Mouse (Mus musculus) cerebellum, adult 11 months (tissue): ENCODE results near the gene Acin1.
A peak's percentile ranks its signal among the peaks of the same experiment; 100 is the strongest.

Experiments used
- DNase-seq: peaks from one replicate; pipeline ENCODE4 v3.0.0; 2022

Acin1 gene

GRCm38 (mm10) chr14:54686522-54687143 lies at the start of gene Acin1:
TSS of gene Acin1 (minus strand) at chr14:54686931.
- DNase-seq = peak; percentile 100

DNA sequence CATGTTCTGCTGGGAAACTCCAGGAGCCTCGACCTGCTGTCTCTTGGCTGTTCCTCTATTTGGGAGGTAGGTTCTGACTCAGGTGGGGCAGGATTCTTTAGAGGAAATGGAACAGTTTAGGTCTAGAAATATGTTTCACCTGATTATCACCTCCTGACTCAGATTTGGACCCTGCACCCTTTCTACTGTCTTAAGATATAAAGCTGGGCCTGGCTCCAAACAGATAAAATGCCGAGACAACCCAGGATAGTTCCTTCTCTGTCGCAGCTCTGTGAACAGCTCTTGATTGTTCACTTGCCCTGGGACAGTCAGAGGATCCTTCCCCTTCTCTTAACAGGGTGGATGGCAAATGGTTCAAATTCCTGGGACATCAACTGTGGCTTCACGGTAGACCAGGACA lies 48.5 kb upstream of the Acin1 start:
- DNase-seq = no peak

- no peak for DNase-seq
Observed at GRCm38 (mm10) chr14:54734004-54734403, 47.3 kb upstream of the Acin1 start.

DNA sequence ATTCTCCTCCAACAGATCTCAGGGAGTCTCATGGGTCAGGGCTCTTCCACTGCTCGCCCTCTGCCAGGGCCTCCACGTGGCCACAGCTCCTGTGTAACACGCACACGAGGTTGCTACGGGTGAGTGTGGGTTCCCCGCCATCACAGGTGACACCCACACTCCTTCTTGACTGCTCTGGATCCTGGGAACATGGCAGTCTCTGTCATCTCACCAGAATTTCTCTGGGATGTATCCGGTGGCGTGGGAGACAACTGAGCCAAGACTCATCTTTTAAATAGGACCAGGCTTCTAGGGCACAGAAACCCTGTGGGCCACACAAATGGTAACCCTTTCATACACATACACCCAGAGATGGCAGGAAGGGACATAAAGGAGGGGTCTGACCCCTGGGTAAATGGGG lies 45.5 kb upstream of the Acin1 start:
- no peak for DNase-seq

DNA sequence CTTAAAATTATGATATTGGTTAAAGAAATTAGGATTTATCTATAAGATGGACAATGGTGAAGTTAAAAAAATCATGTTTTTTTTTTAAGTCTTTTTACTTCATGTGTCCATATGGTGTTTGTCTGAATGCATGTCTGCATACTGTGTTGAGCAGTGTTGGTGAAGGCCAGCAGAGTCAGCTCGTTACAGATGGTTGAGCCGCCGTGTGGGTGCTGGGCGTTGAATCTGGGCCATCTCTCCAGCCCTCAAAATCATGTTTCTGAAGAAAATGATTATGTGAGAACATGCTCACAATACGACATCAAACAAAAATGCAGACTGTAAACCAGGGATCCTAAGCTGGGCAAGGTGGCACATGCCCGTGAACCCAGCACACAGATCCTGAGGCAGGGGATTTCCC lies 43.6 kb upstream of the Acin1 start:
- no peak for DNase-seq

DNA sequence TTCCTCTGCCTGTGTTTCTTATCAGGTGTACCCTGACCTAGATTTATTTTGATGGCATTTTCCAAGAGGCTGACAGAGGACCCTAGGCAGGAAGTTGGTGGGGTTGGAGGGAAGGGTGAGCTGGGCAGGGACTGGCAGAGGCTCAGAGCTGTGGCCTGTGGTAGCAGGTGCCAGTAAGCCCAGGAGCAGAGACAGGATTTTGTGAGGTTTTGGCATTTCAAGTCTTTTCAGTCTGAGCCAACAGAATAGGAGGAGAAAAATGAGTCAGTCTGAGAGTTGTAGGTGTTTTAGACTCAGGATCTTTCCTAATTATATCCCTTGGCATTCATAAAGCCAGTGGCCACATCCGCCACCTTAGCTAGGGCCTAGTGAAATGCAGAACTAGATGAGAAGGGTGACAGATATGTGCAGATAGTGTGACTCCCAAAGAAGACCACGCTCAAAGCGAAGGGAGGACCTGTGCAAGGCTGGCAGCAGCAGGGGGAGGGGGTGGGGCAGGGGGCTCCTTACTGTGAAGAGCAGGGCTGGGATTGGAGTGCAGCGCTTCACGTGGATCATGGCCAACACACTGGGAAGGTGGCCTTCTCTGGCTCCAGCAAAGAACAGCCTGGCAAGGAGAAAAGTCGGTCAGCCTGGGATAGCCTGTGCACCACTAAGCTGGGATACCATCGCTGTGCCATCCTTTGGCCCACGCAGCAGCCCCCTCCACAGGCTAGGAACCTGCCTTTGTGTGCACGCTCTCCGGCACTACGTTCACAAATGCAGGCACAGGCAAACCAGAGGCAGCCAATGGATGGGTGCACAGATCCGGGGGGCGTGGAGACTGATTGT lies 42.3 kb upstream of the Acin1 start:
- no peak for DNase-seq

GRCm38 (mm10) chr14:54727565-54727964 lies 40.8 kb upstream of the Acin1 start:
- DNase-seq = no peak

- DNase-seq = no peak
Observed at GRCm38 (mm10) chr14:54724049-54724448, 37.3 kb upstream of the Acin1 start.

DNA sequence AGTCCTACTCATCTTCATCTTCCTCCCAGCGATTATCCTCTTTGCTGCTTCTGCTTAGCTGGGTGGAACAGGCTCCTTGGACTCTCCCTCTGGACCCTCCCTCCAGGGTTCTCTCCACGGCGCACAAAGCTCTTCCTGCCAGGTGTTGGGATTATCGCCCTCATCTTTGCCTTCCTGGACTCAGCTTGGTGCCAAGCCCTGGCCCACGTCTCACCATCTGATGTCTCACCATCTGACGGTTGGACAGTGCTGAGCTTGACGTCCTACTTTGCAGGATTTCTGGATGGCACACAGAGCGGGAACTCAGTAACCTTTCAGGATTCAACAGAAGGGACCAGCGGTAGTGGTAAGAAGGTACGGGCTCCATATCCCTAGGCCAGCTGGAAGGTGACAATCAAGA lies 35.0 kb upstream of the Acin1 start:
- DNase-seq = peak; percentile 51

DNA sequence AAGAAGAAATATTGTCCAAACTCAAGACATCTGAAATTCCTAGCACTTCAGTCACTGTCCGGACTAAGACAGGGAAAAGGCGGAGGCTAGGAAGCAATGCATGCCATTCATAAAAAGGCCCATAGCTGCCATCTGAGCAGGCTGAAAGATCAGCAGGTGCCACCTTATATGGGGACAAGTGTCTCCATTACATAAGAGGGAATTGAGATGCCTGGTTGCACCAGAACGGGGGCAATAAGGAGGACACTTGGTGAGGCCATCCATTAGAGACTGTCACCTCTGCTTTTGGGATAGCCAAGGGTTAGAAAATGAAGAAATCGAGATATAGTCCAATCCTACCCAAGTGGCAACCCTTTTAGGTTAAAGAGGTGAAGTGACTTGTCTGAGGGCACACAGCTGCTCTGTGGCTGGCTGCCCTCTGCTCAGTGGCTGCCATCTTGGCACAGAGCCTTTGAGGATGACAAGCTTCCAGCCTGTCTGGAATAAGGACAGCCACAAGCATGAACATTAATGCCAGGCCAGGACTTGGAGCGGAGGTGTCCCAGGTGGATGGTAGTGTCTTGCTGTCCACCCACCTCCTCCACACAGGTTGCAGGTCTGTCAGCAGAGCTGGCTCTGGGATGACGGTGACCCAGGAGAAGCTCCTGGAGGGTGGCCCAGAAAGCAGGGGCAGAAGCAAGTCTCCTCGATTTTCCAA lies 34.1 kb upstream of the Acin1 start:
- peak; percentile 63 for DNase-seq

DNA sequence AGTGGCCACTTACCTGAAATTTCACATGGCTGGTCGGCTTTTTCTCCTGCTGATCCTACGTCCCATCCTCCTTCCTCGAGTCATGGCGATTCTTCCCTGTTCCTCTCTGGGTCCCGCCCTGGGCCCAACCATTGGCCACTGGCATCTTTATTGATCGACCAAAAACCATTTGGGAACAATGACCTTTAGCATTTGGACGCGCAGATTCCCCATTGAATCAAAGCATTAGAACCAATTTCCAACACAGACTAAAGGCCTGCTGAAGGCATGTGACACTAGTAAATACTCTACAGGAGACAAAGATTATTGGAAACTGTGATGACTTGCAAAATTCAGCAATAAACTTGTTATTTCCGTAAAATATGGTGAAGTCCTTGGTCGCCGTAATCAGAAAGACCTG lies 33.3 kb upstream of the Acin1 start:
- DNase-seq = no peak

DNA sequence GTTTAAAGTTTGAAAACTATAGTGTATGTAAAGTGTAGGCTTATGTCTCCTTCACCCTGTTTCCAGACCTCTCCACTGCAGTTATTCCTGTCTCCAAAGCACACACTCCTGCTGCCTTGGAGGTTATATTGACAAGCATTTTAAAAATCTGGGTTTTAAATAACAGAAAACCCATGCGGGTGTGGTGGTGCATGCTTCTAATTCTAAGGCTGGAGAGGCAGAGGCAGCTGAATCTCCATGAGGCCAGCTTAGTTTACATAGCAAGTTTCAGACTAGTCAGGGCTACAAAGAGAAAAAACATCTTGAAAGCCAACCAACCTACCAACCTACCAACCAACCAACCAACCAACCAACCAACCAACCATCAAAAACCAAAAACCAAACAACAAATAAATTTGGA lies 28.7 kb upstream of the Acin1 start:
- no peak for DNase-seq

DNA sequence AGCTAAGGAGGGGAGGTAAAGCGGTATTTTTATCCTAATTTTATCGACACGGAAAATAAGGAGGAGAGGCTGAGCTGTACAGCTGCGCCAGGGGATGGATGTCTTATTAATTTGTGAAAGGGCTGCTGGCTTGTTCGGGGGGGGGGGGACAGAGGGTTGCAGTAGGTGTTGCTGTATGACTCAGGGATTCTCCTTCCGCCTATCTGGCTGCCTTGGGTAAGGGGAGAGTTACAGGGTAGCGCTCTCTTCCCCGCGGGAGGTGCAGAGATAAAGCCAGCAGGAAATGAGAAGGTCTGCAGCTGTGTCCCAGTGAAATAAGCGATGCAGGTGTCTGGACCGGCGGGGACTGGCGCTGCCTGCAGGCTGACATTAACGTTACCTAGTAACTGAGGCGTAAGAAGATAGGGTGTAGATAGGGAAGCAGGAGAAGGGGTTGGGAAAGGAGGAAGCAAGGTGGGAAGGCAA lies 27.9 kb upstream of the Acin1 start:
- DNase-seq = no peak

DNA sequence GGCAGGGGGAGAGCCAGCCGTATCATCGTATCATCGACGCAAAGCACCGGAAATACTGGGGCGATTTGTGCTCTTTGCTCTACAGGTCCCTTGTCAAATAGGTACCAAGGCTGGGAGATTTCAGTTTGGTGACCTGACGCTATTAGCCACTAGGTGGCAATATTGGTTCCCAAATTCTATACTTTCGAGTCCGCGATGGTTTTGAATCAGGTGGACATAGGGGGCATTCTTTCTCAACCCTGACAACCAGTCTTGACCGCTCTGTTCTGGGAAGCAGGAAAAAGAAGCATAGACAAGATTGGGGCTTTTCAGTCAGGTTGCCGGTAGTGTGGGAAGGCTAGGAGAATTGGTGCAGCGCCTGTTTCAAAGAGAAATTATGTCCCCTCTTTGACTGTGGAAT lies 27.4 kb upstream of the Acin1 start:
- DNase-seq = peak; percentile 77

DNA sequence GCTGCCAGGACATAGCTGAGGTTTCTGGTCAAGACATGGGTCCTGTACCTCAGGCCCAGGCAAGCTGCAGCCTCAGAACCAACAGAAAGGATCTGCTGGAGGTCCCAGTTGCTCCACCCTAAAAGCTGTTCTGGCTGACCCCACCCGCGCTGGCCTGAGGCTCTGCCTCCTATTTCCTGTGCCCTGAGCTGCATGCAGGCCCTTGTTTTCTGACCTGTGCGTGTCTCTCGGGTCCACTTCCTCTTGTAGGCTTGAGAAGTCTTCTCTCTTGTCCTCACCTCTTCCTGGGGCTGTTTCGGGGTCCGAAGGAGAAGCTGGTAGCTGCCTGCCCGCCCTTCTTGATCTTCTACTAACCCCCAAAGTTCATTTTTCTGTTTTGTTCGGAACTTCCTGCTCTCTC lies 26.1 kb upstream of the Acin1 start:
- DNase-seq = no peak

GRCm38 (mm10) chr14:54712074-54712473 lies 25.3 kb upstream of the Acin1 start, which contains the start of gene Cebpe:
TSS of gene Cebpe (minus strand) at chr14:54712174.
- no peak for DNase-seq

GRCm38 (mm10) chr14:54709054-54709453 lies 22.3 kb upstream of the Acin1 start:
- no peak for DNase-seq

- no peak for DNase-seq
Observed at GRCm38 (mm10) chr14:54706589-54707320, 20.0 kb upstream of the Acin1 start.

DNA sequence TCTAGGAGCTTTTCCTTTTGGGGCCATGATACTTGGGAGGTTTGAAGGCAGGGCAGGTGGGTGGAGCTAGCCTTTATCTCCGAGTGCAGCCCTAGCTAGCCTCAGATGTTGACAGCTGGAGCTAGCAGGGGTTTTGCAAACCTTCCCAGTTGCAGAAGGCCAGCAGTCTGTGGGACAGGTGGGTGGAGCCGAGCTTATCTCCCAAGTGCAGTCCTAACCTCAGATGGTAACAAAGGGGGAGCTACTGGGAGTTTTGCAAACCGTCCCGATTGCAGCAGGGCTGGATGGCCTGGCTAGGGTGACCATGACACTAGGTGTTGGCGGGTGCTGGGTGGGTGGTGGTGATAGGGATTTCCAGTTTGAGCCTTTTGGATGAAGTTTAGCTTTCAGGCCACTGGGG lies 19.1 kb upstream of the Acin1 start:
- no peak for DNase-seq

GRCm38 (mm10) chr14:54703207-54703606 lies 16.5 kb upstream of the Acin1 start:
- DNase-seq = no peak

DNA sequence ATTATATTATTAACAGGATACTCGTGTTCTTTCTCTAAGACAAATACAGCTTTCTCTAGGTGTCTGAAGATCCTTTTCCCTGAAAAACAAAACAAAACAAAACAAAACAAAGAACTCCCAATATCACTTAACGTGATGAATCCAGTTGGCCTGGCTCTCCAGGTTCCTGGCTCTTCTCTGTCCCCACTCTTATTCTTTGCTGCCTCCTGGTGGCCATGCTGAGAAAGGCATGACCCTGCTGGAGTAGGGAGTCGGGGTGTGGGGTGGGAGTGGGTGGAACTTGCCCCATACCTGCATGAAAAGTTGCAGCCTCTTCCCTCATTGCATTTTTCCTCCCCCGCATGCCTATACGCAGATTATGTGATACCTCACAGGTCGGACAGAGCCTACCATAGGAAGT lies 14.6 kb upstream of the Acin1 start:
- DNase-seq = peak; percentile 66

DNA sequence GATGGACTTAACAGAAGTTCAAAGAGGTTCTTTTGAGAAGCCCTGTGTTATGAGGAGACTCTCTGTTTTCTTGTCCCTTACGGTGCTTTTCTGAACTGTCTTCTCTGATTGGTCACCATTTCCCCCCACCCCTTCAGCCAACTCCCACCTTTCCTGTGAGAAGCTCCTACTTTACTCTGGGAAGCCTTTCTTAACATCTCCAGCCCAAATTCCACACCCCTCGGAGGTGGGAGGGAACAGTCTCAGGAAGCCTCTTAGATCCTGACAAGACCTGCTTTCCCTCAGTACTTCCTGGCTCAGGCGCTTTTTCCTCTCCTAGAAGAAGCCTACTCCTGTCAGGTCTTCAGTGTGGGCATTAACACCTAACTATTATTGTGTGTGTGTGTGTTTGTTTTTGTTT lies 12.9 kb upstream of the Acin1 start:
- no peak for DNase-seq

DNA sequence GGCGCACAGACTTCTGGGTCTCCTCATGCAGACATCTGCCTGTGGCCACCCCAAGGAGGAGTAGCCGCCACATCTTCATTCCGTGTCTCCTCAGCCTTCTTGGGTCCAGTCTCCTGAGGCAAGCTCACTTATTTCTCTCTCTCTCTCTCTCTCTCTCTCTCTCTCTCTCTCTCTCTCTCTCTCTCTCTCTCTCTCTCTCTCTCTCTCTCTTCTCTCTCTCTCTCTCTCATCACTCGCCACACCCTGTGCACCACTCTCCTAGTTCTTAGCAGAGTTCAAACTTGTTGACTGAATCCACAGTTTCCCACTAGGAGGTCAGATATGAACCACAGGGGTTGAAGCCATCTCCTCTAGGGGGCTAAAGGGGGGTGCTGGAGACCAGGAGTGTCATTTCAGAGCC lies 12.0 kb upstream of the Acin1 start, which contains the start of gene Gm29776:
TSS of gene Gm29776 (minus strand) at position 101 of the 400 bp plus-strand sequence.
- no peak for DNase-seq
